Mouse (Mus musculus) c-Kit-positive CD71-positive TER-119-negative erythroid progenitor cells, embryonic 14.5 days (primary cell): ENCODE results near the gene Adcy6.

Source experiments
- DNase-seq: peaks from one replicate; pipeline ENCODE4 v3.0.0-alpha.2; 2013; ENCODE audit warnings: low read depth

The Adcy6 gene

DNA sequence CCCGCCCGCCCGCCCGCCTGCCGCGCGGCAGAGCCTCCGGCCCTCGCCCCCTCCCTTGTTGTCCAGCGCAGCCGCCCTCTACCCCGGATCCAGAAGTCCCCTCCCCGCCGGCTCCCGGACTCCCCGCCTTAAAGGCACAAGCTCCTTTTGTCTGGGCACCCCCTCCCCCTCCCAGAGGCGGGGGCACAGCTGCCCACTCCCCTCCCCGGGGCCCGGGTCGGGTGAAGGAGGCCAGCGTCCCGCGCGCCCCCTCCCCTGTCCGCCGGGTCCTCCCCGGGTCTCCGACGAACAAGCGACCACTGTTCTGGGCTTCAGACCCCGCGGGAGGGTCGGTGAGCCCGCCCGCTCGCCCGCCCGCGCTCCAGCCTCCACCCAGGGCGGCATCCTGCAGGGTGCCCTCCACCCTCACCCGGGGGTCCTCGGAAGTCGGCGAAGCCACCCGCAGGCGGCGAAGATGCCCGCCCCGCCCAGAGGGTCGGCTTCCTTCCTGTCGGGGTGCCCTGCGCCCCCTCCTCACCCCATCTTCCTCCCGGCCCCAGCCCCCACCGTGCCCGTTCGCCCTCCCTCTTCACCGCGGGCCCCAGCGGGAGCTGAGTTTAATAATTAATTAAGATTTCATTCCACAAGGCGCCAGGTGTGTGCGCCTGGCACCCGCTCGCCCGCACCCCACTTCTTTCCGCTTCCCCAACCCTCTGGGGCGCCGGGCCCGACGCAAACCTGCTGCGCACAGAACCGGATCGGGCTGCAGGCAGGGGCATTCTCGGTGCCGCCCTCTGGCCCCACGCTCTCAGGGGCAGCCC lies at the start of gene Adcy6:
Adcy6 (minus strand) TSS at position 746 of the 800 bp plus-strand sequence.
- no peak for DNase-seq

DNA sequence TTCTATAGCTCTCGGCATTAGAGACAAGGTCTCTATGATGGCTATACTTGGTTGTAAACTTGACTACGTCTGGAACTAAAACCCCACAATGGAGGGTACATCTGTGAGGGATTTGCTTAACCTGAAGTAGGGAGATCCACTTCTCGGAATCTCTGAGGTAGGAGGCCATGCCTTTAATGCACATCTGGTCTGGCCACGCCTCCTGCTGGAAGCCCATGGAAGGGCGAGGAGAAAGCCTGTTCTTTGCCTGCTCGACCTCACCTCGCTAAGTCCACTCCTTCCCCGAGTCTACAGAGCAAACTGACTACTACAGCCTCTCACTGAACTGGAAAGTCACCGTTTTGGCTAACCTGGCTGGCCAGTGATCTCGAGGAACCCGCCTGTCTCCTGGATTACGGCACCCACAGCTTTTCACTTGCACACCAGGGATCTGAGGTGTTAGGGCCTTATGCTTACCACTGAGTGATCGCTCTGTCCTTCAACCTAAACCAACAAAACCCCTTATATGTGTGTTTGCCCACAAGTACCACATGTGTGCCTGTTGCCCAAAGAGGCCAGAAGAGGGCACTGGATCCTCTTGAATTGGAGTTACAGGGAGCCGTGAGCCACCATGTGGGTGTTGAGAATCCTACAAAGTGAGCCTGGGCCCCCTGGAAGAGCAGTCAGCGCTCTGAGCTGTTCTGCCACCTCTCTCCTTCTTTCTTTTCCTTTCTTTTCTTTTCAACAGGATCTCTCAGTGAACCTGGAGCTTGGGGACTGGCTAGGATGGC lies 47.3 kb upstream of the Adcy6 start:
- DNase-seq = no peak

DNA sequence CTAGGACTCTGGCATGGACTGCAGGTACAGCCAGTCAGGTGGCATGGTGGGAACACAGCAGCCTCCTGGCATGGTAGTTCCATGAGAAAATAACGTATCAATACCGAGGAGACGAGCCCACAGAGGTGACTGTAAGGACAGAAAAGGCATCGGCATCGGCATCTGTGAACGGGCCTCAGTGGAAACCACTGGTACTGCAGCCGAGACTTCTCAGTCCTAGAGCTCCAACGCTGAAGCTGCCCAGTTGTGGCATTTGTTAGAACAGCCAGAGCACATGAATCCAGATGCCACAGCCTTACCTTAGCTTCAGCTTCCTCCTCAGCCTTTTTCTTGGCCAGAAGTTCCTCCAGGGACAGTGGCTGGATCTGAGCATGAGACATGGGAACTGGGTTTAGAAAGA lies 42.3 kb upstream of the Adcy6 start:
- DNase-seq = no peak

DNA sequence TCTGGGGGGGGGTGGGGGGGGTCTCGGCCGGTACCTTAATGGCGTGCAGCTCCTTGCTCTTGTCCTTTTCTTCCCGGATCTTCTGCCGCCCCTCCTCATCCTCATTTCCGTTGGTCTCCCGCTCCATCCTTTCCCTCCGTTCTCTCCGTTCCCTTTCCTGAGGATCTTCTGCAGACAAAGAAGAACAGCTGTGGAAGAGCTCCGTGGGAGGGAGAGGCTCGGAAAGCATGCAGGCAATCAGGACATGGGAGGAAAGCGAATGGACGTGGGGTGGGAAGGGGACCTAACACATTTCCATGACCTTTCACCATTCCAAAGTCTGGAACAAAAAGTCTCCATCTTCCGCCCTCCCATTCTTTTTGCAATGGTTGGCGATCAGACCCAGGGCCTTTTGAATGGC lies 41.6 kb upstream of the Adcy6 start:
- DNase-seq = no peak

DNA sequence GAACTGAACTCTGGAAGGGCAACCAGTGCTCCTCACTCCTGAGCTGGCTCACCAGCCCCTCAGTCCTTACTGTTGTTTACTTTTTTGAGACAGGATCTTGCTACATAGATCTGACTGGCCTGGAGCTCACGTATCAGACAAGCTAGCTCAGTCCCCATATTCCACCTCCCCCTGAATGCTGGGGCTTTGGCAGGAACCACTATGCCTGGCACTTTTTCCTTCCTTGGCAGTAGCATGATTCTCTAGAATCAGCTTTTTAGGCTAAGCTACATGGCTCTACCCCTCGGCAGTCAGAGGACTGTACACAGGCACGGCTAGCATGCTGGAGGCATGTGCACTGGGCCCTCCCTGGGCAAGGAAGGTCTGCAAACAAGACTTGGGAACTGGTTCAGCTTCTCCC lies 38.2 kb upstream of the Adcy6 start:
- DNase-seq = no peak

DNA sequence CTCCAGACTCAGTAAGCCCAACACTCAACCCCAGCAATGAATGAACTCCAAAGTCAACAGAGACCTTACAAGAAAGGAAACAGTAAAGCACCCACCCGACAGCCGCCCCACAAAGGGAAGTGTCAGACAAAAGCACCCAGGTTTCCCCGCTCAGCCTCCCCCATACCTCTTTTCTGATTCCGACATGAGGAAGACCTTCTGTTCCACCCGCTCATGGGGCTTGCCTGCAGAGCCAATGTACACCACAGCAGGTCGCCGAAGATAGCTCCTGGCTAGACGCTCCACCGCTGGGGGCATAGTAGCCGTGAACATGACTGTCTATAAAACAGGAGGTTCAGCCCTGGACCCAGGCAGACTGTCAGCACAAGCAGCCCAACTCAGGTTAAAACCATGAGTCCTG lies 37.4 kb upstream of the Adcy6 start:
- DNase-seq = no peak

DNA sequence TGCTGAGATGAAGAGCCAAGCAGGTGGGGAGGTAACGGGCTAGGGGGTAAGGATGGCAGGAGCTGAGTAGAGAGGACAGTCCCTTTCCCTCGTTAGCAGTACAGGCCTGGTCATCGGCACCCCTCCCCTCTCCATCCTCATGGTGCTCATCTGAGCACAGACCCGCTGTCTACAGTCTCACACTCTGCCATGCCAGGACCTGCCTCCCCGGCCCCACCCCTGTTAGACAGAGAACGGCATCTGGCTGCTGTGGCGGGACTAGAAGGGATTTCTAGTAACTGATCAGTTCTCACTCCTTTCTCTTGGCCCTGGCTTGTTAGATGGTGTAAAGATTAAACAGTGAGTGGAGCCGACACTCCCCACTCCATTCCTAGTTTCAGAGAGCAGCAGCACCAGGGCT lies 36.9 kb upstream of the Adcy6 start:
- DNase-seq = no peak

DNA sequence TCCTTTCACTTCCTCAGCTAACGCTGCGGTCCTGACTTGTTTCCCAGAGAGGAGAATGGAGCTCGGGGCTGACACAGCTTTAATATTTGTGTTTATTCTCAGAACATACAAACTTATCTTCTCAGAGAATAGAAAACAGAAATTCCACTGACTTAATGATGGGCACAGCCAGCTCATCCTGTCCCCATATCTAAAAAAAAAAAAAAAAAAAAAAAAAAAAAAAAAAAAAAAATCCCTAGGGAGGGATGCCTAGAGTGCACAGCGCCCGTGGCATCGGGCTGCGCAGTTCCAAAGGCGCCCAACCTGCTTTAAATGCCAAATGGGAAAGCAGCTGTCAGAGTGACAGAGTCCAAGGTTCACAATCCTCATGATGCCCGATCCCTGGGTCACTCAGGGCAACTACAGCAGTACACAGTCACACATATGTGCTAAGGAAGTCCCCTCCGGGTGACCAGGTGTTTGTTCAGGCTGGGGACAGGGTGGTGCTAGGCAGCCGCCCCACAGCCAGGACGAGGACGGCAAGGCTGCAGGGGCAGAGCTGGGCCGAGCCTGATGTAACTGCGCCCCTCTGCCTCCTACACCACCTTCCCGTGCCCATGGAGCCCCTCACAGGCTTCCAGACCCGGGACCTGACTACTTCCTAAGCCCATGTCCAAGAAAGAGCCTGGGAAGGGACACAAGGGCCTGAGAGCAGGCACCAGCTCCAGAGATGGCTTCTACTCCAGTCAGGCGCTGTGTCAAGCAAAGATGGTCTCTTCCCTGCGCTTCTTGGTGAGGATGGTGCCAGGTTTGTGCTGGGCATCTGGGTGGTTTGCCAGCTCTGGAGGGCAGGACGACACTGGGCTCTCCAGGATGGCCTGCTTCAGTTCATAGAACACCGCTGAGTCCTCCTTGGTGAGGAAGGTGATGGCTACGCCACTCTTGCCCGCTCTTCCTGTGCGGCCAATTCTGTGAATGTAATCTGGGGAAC lies 35.5 kb upstream of the Adcy6 start:
- no peak for DNase-seq

DNA sequence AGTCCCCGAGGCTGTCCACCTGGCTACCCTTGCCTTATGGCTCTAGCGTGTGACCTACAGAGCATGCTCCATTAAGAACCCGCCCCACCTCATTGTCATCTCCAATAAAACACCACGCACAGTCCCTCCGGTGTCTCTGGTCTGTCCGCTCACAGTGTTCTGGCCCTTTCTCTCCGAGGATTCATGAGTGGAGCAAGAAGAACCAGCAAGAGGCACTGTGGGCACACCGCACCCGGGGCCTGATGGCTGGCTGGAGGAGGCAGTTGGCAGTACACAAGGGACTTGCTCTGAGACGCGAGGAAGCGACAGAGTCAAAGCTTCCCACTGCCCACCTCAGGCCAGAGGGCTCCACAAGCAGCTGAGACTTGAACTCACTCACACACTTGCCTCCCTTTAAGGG lies 34.5 kb upstream of the Adcy6 start:
- no peak for DNase-seq

DNA sequence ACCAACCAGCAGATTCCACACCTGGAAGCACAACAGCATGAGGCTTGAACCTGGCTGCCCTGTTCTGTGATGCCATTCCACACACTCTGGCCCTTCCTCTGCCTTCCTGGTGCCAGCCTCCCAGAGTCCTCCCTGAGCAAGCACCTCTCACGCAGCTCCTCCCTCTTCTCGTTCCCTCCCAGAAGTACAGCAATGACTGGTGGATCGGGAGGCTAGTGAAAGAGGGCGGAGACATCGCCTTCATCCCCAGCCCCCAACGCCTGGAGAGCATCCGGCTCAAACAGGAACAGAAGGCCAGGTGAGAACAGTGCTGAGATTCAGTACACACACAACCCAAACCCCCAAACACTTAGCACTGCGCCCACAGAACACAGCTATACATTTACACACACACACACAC lies 30.3 kb upstream of the Adcy6 start:
- no peak for DNase-seq

DNA sequence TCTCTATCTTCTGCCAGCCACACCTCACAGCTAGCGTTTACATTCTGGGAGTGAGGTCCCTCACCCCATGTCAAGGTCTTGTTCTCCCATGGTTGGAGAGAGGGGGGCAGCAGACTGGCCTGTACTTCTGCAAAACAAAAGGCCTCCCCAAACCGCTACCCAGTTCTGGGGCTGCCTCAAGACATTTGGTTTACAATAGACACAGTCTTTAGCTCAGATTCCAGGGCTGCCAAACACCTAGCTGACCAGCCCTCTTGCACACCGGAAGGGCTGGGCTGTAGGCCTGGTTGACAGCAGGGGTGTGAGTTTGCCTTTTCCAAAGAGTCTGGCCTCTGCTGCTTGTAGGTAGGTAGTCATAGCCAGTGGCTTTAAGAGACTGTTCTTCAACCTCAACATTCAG lies 27.3 kb upstream of the Adcy6 start:
- DNase-seq = no peak

DNA sequence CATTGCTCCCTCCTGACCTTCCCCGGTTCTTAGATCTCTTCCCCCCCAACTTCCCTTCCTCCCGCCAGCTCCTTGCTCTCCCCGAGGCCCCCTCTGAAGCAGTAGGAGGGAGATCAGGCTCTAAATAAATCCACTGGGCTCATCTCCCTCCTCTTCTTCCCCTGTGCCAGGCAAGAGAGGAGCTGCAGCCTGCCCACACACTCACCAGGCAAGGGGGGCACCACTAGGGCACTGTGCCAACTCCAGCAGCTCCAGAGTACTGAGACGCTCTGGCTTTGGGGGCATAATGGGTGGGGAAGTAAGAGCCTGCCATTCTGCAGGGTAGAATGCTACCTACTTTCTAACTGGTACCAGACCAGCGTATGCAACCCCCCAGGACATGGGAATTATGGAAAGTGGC lies 26.6 kb upstream of the Adcy6 start:
- DNase-seq = no peak

DNA sequence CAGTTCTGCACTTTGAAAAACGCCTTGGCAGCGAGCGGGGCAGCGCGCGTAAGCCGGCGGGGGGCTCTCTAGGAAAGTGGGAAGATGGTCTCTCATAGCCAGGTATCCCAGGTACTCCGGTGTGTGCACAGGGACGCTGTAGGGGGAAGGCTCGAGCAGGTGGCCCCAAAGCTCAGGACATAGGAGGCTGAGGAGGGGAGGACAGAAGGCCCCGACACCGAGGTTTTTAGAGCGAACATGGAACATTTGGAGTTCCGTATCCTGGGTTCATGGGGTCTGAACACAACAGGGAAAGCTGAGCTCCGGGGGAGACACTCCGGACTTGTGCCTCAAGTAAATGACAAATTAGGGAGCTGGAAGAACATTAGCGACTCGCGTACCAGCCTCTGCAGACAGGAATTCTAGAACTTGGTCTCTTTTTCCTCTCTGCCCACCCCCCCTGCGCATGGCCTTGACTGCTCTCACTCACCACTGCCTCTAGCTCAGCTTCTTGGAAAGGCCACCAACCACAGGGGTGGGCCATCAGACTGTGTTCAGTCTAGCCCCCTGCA lies 25.5 kb upstream of the Adcy6 start:
- no peak for DNase-seq

DNA sequence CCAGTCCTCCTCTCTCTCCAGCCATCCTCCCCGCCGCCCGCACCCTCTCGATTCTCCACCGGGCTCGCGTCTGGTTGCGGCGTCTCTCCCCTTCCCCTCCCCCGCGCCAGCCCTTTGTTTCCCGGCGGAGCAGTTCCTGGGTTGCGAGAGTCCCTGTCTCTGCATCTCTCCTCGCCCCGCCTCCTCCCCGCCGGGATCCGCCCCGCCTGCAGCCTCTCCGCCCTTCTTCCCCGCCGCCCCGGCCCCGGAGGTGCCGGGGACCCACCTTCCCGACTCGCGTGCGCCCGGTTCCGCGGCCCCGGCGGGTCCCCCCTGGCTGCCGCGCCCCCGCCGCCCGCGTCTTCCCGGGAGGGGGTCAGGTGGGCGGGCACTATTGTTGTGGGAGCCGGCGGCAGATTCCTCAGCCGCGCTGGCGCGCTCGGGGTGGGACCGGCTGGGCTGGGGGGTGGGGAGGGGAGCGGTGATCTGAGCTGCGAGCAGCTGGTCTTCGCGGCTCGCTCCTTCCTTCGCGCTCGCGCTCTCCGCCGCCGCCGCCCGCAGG lies 24.7 kb upstream of the Adcy6 start:
- no peak for DNase-seq

DNA sequence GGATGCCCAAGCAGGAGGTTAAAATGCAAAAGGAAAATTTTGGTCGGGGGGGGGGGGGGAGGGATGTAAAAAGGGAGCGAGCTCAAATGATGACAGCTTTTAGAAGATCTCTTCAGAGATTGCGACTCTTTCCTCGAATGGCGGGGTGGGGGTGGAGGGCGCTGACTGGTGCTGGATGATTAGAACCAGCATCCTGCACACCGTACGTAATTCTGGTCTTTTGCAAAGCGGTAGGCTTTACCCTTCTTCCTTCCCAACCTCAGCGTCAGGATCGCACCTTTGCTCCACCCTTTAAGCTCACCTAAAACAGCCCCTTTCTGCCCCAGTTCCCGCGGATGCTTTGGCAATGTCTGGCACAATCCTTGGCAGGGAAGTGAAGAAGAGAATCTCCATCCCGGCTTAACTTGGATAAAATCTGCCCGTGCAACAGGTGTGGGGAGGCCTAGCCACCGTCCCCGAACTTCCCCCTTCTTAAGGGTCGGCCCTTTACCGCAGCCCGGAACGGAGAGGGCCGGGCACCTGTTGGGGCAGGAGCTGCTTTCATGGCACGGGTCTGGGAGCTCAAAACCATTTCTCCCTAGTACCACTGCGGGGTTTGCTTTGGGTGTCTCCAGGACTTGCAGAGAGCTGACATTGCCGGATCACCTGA lies 24.1 kb upstream of the Adcy6 start:
- DNase-seq = no peak

DNA sequence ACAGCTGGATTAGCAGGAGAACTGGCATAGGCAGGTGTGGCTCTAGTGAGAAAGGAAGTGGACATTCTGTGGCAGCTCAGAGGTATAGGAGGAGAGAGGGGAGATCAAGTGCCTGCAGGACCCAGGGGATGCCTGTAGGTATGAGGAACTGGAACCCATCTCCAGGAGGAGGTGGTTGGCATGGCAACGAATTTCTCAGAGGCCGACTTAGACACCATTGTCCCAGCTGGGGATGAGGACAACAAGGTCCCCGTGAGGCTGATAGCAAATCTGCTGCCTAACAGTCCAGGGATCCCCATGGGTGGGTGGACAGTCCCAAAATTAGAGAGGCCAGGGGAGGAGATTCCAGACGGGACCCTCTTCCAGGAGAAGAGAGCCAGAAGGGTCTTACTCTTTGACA lies 23.0 kb upstream of the Adcy6 start:
- no peak for DNase-seq

DNA sequence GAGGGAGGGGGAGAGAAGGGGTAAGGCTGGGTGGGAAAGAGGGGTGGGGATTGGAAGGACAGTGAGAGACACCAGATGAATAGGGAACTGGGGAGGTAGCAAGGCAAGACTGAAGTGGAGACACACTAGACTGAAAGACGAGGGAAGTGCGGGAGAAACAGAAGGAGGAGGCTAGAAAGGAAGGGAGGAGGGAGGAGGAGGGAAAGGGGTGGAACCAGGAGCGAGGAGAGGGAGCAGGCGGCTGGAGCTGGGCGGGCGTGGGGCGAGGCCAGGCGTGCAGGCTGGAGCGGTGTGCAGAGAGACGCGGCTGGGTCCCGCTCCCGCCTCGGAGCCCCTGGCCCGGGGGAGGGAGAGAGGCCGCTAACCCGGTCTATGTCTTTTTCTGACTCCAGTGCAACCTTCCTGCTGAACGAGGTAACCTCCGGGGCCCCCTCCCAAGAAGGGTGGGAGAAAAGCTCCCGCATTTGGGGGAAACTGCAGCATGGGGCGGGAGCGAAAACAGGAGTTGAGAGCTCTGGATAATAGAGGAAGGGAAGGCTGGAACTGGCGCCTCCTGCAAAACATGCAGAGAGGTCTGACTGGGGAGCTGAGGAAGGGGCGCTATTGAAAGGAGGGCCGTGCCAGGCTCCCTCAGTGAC lies 22.4 kb upstream of the Adcy6 start:
- DNase-seq = no peak

DNA sequence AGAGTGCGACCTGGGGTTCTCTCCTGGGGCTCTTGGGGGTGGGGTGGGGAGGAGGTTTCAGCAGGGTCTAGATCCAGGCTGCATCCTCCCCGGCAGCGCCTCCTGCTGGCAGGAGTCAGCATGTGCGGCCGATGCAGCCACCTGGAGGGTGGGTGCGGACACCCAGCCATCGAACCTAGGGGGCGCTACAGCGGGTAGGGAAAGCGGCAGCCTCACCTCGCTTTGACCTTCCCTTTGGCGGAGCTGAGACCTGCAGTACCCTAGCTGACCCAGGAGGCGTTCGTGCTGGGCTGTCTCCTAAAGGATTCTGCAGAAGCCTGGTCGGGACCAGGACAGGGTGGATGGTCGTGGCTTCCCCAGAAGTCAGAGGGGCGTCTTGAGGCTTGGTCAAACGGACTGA lies 21.6 kb upstream of the Adcy6 start:
- peak; percentile 65 for DNase-seq

DNA sequence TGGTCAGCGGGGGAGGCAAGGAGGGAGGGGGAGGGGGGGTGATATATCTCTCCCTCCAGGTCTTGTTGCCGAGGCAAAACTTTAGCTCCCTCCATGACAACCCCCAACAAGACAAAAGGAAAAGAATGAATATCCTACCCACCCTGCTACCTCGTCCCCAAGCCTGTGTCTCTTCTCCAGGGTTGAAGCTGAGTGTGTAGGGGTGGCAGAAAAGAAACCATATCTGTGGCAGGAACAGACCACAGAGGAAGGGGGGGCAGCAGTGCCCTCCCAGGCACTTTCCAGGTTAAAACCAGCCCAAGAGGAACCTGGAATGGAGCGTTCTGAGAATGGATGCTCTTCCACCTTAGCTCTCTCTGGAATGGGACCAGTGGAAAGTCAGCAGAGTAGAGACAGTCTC lies 20.7 kb upstream of the Adcy6 start, which contains the start of gene Cacnb3:
Cacnb3 (plus strand) TSS at position 301 of the 400 bp plus-strand sequence.
- DNase-seq = no peak

DNA sequence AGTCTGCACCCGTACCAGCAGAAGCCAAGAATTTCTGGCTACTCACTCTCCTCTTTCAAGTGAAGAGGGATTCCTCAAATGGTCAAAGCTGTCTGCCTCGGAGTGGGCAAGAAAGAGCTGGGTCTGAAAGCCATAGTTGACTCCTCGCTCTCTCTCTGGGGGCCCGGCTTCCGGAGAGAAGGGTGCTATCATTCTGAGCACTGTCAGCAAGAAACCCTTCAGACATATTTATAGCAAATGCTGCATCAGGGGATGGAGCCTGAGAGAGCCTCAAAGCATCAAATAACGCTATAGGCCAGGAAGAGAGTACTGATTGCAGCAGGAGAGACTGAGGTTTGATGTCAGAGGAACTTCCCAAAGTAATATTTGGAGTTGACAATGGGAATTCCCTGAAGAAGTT lies 19.6 kb upstream of the Adcy6 start:
- no peak for DNase-seq
